Mouse (Mus musculus): ENCODE results near the gene Wnt10b.
A peak's percentile ranks its signal among the peaks of the same experiment; 100 is the strongest.

The Wnt10b gene

GRCm38 (mm10) chr15:98727443-98728321 lies 50.3 kb downstream of the Wnt10b start, which contains the start of gene Fkbp11:
Gene Fkbp11, minus strand, starts transcription at chr15:98728198.
- DNase-seq: peak; percentile 78

- DNase-seq: no peak
Measured at GRCm38 (mm10) chr15:98726746-98727145, 51.2 kb downstream of the Wnt10b start.

DNA sequence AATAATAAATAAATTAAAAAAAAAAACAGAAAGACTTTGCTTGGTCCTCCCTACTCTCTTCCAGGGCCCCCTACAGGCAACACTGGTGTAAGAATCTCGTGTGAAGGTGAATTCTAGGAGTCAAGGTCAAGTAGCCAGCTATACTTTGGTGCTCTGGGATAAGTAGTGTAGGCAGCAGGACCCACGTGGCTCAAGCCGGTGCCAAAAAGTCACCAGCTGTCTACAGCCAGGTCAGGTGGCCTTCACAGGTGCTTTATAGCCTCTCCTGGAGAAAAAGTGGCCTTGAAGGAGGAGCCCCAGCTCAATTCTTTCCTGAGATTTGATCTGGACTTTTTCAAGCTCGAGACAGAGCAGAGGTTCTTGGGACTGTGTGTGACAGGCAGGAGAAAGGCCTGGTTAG lies 51.9 kb downstream of the Wnt10b start:
- no peak for DNase-seq

- no peak for DNase-seq
Measured at GRCm38 (mm10) chr15:98724441-98724840, 53.5 kb downstream of the Wnt10b start.

DNA sequence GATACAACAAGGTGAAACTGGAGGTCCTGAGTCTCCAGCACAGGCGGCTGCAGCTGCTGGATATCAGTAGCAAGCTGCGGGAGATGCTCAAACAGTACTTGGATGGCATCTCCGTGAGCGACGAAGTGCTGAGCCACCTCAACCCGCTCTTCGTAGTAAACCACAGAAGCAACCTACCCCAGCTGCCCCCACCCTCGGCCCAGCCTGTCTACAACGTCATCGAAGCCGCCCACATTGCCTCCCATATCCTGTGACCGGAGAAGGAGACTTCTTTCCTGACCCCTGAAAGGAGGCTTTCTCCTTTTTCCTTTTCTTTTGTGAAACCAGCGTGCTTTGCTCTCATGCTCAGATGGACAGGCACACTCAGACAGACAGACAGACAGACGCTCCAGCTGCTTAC lies 55.1 kb downstream of the Wnt10b start:
- no peak for DNase-seq

GRCm38 (mm10) chr15:98722191-98722590 lies 55.8 kb downstream of the Wnt10b start:
- DNase-seq: no peak
